Mouse (Mus musculus) ES-E14 (cell line): Measurements from ENCODE around the gene Pigx.

Experiments
- HCFC1 ChIP-seq: IDR thresholded peaks from 2 replicates; pipeline ENCODE4 v1.6.1; 2012; ENCODE audit warnings: low read length, inconsistent platforms, borderline replicate concordance; ENCODE audit not compliant: insufficient read depth
- MAFK ChIP-seq: IDR thresholded peaks from 2 replicates; pipeline ENCODE4 v1.6.1; 2014; ENCODE audit warnings: mild to moderate bottlenecking, low read depth, low read length, inconsistent platforms; ENCODE audit not compliant: insufficient read depth
- ZNF384 ChIP-seq: IDR thresholded peaks from 2 replicates; pipeline ENCODE4 v1.6.1; 2012; ENCODE audit warnings: low read depth, low read length, inconsistent platforms

GRCm38 (mm10) chr16:32099638-32100150, at the start of gene Pigx, which contains the start of gene Cep19:
- no peak for TF ChIP-seq HCFC1
- TF ChIP-seq ZNF384 = no peak
- TF ChIP-seq MAFK = no peak
